Mouse (Mus musculus): Measurements from ENCODE around the gene Col18a1.

Gene Col18a1

DNA sequence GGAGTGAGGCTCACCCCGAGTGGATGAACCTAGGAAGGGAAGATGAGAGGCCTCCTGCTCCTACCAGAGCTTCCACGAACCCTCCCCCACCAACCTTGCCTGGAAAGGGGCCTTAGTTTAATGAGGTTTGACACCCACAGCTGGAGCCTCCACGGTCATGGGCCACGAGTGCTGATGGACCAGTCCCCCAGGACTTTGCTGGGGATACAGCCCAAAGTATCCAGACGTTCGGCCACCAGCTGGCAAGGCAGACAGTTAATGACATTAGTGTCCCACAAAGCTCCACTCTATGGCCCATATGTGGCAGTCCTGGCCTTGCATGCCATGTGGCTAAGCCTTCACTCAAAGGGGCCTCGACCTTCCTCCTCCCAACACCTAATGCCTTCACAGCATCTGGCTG is 55.5 kb downstream of the Col18a1 start:
- DNase-seq (ENCODE audit: low spot score) = no peak

DNA sequence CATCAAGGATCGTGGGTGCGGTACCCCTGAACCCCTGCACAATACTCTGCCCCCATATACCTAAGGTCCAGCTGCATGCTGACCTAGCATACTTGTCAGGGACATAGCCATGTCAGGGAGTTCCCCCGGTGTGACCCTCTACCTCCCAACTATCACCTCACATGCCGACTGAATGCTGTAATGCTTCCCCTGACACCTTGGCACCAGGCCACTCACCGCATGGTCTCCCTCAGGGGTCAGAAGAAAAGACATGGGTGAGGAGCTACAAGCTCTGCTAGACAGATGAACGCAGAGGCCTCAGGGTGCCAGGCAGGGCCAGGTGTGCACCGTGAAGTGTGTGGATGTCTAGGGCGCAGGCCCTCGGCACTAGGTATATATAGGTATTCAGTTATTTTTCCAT is 56.3 kb downstream of the Col18a1 start:
- no peak for DNase-seq (ENCODE audit: low spot score)

DNA sequence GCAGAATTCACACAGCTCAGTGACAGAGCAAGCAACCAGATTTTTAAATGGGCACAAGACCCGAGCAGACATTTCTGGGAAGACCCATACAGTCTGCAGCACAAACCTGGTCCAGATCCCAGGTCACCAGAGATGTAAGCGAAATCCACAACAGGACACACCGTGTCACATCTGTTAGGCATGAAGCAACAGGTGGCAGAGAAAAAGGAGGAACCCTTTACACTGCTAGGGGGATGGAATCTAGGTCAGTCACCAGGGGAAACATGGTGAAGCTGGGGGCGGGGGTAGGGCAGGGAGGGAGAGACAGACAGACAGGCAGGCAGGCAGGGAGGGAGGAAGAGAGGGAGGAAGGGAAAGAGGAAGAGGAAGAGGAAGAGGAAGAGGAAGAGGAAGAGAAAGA is 58.2 kb downstream of the Col18a1 start:
- DNase-seq (ENCODE audit: low spot score) = no peak

DNA sequence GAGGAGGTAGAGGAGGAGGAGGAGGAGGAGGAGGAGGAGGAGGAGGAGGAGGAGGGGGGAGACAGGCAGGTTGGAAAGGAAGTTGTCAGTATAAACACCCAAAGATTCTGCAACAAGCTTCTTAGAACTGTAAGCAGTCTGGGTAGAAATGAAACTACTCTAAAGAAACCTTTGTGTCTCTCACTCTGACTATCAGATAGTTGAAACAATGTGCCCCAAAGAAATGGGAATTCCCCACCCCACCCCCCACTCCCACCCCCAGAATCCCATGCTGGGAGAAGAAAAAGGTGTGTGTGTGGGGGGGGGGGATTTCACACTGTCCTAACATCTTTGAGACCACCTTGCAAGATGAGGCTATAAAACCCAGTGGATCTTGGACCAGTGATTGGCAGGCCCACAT is 62.0 kb downstream of the Col18a1 start:
- DNase-seq (ENCODE audit: low spot score) = no peak

DNA sequence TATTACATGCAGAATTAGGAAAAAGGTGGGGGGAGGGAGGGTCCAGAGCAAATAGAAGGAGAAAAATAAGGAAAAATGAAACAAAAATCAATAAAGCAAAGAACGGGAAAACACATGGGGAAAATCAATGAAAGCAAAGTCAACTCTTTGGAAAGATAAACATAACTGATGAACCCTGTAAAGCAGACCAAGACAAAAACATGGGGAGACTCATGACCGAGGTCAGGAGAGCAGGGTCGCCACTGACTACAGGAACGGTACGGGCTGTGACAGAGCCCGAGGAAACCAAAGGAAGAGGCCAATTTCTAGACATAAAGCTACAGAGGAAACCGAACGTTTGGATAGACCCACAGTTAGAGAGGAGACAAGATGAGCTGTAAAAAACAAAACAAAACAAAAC is 62.7 kb downstream of the Col18a1 start:
- DNase-seq (ENCODE audit: low spot score) = no peak

DNA sequence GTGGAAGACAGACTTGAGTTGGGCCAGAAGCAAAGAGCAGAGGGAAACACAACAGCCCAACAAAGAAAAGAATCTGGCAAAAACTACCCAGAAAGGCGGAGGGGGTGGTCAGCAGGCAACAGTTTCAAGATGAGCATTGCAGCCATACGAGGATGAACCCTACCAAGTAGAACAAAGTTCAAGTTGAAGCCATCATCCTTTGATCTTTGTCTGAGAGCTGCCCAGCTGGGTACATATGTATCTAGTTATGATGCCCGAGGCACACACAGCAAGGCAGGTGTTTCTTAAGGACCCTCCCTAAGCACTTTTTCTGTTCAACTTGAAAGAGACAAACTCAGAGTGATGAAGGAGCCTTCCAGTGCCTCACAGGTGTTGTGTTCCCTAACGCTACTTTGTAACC is 66.6 kb downstream of the Col18a1 start:
- no peak for DNase-seq (ENCODE audit: low spot score)

DNA sequence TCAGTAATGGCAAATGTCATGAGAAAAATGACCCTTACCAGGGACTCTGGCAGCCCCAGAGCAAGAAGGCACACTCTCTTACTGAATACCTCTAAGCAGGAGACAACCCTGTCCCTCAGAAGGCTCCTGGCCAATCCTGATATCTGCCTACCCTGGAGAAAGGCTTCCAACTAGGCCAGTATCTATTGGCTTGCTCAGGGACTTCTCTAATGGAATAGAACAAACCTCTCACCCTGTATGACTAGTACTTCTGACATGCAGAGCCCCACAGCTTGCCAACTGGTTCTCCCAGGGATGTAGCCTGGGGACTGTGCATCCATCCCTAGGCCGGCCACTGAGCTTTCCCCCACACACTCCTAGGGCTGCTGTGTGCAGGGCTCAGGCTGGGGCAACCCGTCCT is 67.7 kb downstream of the Col18a1 start:
- no peak for DNase-seq (ENCODE audit: low spot score)

DNA sequence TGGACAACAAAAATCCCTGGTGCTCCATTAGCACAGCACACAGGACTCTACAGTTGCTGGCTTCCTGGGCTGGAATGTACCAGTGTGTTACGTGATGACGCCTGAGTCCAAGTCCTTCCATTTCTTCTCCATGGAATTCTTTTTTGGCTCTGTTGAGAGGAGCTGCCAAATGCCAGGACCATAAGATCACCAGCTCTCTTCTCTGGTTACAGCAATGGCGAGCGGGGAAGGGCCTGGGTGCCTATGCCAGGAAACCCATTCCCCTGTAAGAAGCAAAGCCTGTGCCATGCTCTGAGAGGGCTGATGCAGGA is 68.5 kb downstream of the Col18a1 start:
- no peak for DNase-seq (ENCODE audit: low spot score)

DNA sequence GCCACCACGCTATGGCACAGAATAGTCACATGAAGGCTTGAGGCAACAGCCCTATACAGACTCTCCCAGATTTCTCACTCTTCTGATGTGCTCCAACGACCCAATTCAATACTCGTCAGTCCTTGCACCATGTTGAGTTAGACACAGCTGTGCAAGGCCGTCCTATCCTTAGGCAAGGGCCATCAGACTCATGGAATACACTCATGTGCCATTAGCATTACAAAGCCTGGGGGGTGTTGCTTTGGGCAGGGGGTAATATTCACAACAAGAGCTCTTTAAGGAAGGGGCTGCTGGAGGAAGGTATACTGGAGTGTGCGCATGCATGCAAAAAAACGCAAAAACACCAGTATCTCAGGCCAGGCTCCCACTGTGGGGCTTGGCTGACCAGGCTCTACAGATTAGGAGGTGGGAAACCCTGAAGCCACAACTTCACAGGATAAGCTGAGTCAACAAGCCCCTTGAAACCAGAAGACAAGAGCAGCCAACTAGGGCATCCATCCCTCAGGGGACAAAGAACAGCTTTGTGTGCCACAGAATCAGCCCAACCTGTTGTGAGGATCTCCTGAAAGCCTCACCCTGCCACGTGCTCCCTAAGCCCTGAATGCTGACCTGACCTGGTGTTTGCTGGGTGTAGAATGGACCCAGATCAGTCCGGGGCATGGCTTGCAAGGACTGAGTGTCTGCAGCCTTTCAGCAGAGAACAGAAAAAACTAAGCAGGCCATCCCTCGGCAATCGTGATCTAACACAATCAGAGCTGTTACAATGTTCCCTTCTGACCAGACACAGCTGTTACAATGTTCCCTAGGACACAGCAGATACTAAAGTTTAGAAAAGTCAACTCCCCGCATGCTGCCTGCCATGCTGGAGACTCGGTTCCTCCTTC is 69.1 kb downstream of the Col18a1 start:
- DNase-seq (ENCODE audit: low spot score) = no peak

DNA sequence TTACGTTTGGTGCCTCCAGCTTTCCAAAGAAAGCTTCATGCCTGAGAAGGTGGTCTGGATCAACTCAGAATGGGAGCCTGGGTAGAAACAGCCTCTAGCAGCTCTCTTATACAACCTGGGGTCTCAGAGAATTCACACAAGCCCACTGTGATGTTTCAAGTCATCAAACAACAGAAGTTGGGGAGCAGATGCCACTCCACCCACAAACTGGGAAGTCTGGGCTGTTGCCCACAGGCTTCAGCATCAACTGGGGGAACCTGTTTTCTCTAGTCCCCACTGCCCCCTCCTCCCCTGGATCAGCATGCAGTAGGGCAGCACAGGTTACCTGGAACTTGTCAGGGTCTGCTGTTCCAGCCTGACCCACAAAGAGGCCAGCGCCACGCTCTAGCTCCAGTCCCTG is 70.7 kb downstream of the Col18a1 start:
- DNase-seq (ENCODE audit: low spot score) = no peak

DNA sequence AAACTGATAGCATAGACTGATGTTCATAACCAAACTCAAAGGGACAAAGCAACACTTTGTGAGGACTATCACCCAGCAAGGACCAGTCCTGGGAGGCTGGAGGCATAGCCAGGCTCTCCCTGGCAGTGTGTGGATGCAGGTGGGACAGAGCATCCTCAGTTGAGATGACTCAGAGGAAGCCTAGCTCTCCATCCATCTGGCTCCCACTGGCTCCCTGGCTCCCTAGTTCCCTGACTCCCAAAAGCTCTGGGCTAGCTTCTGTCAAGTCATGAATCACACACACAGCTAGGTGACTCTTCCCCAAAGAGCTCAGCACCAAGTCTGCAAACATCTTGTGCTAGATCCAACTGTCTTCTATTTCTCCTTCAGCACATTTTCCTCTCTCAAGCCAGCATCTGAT is 72.5 kb downstream of the Col18a1 start:
- DNase-seq (ENCODE audit: low spot score) = no peak

DNA sequence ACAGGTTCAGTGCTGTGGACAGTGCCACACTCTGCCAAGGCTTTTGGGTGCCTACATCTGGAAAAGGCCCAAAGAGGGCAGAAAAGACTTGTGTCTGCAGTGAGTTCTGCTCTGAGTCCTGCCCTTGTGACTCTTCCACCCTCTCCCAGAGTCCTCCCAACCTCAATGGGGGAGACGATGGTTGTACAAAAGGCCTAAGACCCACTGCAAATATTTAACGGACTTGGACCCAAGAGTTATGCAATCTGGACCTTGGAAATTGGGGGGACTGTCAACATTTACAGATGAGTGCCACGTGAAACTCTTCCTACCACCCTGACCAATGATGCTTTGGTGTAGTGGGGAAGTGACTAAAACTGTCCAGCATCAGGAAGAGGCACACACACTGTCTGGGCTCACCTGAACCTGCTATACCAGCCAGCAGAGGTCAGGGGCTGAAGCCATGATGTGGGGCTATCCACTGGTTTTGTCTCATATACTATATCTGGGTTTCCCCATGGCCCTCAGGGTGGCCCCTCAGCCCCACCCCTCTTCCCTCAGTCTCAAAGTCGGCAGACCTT is 74.7 kb downstream of the Col18a1 start:
- DNase-seq (ENCODE audit: low spot score) = peak; percentile 76

DNA sequence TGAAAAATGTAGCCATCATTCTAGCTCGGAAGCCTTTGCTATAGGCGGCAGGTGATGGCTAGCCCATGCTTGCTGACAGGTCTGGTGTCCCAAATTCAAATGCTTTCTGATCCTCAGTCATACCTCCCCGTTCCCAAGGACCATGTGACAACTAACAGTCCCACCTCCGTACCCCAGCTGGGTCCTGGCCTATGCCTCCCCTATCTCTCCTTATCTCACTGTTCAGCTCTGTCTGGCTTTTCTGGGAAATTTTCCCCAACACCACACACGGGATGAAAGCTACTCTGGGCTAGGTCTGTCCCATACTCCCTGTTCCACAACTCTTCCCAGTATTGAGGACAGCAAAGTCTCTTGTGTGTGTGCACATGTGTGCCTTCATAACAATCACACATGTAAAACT is 76.3 kb downstream of the Col18a1 start:
- DNase-seq (ENCODE audit: low spot score) = no peak

DNA sequence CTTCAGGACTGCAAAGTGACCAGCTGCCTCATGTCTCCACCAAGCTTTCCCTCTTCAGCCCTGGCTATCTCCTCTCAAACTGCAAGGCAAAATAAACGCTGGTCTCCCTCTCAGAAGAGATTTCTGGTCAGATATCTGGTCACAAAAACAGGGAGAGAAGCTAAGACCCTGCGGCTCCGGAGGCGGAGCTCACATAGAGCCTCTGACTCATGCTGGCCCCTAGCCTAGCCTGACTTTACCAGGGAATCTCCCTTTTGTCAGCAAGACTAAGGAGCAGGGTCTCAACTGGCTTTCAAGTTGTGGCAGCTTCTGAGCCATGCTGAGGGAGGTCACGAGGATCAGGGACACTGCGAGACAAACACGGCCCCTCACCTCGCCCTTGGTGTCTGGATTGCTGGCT is 77.0 kb downstream of the Col18a1 start:
- DNase-seq (ENCODE audit: low spot score) = peak; percentile 77

DNA sequence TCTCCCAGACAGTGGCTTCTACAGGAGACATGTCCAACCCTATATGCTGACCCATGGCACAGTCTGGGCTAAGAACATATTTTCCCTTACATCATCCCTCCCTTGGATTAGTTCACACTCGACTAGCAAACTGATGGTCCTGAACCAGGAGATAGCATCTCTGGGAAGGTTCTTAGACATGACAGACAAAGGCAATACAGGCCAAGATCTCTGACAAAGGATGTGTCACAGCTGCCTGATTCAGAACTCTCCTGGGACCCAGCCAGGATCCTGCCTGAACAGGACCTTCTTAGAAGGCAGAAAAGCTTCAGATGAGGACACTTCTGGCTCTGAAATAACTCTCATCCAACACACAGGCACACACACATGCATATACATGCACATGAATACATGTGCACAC is 81.8 kb downstream of the Col18a1 start:
- no peak for DNase-seq (ENCODE audit: low spot score)

DNA sequence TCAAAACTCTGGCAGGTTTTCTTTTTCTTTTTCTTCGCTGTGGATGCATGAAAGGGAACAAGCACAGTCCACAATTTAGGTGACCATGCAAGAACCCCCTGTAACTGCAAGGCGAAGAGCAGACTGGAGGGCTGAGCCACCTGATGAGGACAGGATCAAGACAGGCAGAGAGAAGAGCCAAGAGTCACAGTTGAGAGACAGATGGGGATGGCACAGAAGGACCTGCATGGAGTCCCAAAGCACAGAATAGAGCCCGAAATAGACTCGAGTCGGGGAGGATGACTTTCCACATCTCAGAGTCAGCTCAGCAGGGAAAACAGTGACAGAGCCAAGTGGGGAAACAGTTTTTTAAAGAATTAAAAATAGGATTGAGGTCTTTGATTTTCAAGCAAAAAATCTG is 83.4 kb downstream of the Col18a1 start:
- no peak for DNase-seq (ENCODE audit: low spot score)

DNA sequence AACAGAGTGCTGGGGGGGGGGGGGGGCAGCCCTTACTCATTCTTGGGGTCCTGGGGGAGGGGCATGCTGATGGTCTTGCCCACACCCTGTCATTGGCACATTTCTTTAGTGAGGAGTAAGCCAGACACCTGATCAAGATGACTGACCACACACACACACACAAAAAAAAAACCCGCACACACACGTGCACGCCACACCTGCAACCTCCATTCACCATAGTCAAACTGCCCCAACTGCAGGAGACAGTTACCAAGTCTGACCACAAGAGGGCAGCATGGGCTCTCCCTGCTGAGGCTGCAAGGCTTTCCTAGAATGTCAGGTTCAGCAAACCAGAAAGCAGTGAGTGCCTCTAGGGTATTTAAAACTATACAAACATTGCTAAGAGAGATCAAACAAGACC is 83.9 kb downstream of the Col18a1 start:
- DNase-seq (ENCODE audit: low spot score) = peak; percentile 76

DNA sequence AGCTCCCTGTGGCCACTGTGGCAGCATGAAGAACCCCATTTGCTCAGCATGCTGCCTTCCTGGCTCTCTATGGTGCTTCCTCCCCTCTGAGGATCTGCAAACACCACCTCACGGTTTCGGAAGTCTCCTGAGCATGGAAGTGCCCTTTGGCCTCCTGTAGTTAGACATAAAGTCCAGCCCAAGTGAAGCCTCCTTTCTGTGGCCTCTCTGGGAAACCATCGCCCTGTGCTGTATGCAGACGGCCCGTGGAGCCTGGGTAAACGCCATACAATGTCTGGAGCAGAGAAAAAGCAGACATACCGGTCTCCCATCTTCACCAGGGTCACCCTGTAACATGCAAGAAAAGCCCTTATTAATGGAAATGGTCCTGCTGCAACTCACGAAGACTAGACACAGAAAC is 87.4 kb downstream of the Col18a1 start:
- DNase-seq (ENCODE audit: low spot score) = peak; percentile 88

DNA sequence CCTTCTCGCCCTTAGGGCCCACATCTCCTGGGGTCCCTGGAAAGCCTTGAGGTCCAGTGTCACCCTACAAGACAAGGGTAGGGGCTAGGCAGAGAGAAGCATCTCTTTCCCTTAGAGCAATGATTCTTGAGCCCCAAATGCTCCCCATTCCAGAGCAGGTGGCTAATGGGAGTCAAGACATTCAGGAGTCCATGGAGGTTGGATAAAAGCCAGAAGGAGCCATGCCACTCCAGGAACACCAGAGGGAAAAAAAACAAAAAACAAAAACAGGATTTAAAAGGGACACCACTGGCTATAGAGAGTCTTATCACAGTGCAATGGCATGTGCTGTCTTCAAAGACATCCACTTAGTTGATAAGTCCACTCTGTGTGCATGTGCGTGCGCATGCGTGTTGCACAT is 87.9 kb downstream of the Col18a1 start:
- no peak for DNase-seq (ENCODE audit: low spot score)

DNA sequence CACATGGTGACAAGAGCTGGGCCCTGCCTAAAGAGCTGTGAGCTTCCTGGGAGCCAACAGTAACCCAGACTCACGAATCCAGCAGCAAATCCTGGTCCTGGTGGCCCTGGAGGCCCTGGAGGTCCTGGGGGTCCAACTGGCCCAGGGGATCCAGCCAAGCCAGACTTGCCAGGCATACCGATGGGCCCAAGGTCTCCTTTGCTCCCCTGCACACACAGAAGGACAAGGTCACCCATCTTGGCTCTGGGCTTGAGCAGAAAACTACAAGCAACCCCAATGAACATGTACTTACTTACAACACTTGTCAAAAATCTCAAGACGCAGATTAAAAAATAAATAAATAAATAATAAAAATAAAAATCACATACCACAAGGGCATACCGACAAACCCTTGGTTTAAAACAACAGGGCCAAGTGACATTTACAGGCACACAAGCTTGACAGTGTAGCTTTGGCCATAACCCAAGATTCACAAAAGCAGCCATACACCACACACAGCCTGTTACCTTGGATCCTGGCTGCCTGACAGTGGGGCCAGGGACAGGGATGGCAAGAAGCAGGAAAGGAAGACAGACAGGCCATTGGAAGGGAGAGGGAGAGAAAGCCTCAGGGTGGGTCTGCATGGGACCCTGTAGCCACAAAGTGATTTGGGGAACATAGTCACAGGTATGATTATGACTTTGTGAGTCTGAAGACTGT is 91.9 kb downstream of the Col18a1 start:
- no peak for DNase-seq (ENCODE audit: low spot score)

DNA sequence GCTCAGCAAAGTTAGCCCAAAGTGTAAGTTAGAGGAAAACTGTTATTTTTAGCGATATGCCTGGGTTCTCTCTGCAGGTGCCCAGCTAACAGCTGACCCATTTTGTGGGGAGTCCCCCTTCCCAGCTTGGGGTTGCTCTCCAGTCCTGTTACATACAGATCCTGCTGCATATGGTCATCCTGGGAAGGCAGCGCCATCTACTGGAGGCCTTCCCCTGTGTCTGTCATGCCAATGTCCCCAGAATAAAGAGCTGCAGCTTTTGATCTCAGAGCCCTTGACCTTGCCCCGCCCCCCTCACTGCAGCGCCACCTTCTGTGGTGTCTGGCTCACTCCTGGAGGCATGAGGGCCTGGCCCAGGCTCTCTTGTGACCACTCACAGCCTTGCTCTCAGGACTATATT is 96.3 kb downstream of the Col18a1 start:
- DNase-seq (ENCODE audit: low spot score) = peak; percentile 51

DNA sequence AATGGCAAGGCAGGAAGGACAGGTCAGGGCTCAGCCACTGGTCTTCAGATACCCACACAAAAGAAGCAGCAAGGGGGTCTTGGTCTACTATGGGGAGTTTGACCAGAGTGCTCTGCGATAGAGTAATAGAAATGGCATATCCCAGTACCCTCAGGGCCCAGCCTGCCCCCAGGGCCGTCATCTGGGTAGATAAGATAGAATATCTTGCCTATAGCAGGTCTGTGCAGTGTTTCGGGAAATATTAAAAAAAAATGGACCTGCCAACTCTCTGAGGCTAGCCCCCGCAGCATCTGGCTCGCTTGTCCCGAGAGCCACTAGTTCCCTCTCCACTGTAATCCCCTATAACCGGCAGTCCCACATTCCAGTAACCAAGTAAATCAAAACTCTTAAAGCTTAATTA is 97.9 kb downstream of the Col18a1 start:
- no peak for DNase-seq (ENCODE audit: low spot score)

DNA sequence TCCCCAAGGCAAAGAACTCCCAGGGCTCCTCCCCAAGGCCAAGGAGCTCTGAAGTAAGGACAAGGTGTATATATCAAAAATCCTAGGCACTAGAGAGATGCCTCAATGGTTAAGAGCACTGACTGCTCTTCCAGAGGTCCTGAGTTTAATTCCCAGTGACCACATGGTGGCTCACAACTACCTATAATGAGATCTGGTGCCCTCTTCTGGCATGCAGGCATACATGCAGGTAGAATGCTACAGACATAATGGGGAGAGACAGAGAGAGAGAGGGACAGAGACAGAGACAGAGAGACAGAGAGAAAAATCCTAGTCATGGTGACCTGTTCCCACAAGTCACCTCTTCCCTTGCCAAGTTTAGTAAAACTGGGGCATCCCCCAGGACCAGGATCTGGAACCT is 101.7 kb downstream of the Col18a1 start:
- no peak for DNase-seq (ENCODE audit: low spot score)

DNA sequence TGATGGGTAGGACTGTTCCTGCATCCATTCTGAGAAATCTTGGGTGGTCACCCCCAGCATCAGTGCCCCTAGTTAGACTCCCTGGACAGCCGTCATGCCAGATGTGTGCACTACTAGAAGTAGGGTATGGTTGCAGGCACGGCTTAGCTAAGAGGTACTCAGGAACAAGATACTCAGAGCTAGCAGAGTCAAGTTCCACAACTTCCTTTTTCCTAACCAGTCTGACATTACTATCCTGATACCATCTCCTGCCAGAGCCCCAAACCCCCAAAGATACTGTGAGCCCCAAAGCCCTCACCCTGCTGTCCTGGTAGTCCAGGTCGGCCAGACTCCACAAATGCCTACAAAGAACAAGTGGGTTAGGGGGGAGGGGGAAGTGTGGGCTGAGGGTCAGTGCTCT is 102.1 kb downstream of the Col18a1 start:
- DNase-seq (ENCODE audit: low spot score) = no peak
